Mouse (Mus musculus): ENCODE data around the gene Gm10256.
"Not testable (repeated sequence)": the region's sequence is repeated elsewhere in the genome, so short reads cannot be mapped to it uniquely, and the experiment has no call there.

Gene Gm10256

GRCm38 (mm10) chrY:2830380-2830779, at the start of gene Gm10256, which contains the start of gene Rbmy:
Gm10256 (plus strand) TSS chrY:2830699.
Rbmy (plus strand) TSS chrY:2830680.
- not testable (repeated sequence) for DNase-seq (ENCODE audit: inconsistent age in 2 of 2, low spot score in 1 of 2)

DNA sequence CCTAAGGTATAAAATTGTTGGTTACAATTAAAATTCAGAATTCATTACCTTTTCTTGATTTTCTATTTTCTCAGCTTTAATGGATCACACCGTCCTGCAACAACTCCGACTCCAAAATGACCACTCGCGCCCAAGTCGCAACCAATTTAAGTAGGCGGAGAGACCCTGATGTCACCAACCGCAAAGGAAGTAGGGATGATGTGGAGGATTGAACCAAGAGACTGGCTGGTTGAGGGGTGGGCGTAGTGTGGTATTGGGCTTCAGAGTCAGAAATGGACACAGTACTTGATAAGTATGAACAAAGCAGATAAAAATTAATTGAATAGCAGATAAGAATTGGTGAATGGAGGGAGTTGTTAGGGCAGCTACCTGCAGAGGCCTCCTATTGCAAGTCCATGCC, 34.4 kb upstream of the Gm10256 start, which contains the start of gene Gm4064:
Gene Gm4064 (minus strand): TSS at position 101 of the 400 bp plus-strand sequence.
- not testable (repeated sequence) for DNase-seq (ENCODE audit: inconsistent age in 2 of 2, low spot score in 1 of 2)

GRCm38 (mm10) chrY:2900689-2901088, 70.2 kb downstream of the Gm10256 start, which contains the start of gene Gm10352:
Gm10352 (plus strand) TSS chrY:2900989.
- DNase-seq (ENCODE audit: inconsistent age in 2 of 2, low spot score in 1 of 2): not testable (repeated sequence)
